Mouse (Mus musculus) bone marrow, adult 2 months (tissue): ENCODE measurements around the gene Srgap2.

Experiments used
- CTCF ChIP-seq: fragments of 200-500 bp; IDR thresholded peaks from 2 replicates; pipeline ENCODE4 v1.5.1; 2011; ENCODE audit warnings: low read length, control low read depth; ENCODE audit not compliant: control insufficient read depth, insufficient read depth
- POLR2A ChIP-seq: fragments of 200-500 bp; IDR thresholded peaks from 2 replicates; pipeline ENCODE4 v1.6.1; 2011; ENCODE audit warnings: low read depth, mild to moderate bottlenecking, control low read depth, low read length, borderline replicate concordance; ENCODE audit not compliant: control insufficient read depth

DNA sequence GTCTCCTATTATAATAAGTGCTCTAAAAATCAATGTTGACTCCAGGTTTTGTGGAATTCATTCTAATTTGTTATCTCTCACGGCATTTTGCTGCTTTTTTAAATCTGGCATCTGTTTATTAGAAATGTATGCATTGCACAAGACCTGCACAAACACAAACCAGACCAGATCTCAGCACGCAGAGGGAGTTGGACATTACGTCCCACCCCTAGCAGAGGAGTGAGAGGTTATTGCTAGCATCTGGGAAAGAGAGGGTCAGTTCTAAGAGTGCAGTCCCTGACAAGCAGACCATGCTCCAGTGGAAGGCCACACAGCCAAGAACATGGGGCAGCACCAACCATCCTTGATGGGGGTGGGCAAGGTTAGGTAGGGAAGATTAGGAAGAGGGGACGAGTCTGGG lies 242.5 kb downstream of the Srgap2 start:
- no peak for TF ChIP-seq POLR2A
- no peak for TF ChIP-seq CTCF
